Mouse (Mus musculus) intestine, postnatal 0 days (tissue): ENCODE results near the gene Swap70. TPM values are rescaled to one million over a fixed set of nuclear protein-coding genes. Genes with fewer than 3 reads are reported as not detected.

Experiments used
- ATAC-seq: fragments of 200-750 bp; cut with Nextera tagmentation; 2 replicates; pipeline ENCODE4 v1.8.0; 2017; ENCODE audit warnings: mild to moderate bottlenecking, moderate TSS enrichment, moderate library complexity
- H3K27ac ChIP-seq: fragments of 300-500 bp; sonication (generic); 2 replicates; pipeline ENCODE4 v1.5.1; 2014; ENCODE audit warnings: mild to moderate bottlenecking, low read depth, low read length, moderate library complexity
- H3K27me3 ChIP-seq: fragments of 300-500 bp; sonication (generic); replicated peaks from 2 replicates; pipeline ENCODE4 v1.6.1; 2014; ENCODE audit warnings: low read length, mixed read lengths; ENCODE audit not compliant: control insufficient read depth, insufficient read depth
- H3K36me3 ChIP-seq: fragments of 300-500 bp; sonication (generic); 2 replicates; pipeline ENCODE4 v1.6.1; 2014; ENCODE audit warnings: mild to moderate bottlenecking, moderate library complexity; ENCODE audit not compliant: control insufficient read depth, insufficient read depth
- H3K4me1 ChIP-seq: fragments of 300-500 bp; sonication (generic); replicated peaks from 2 replicates; pipeline ENCODE4 v1.6.1; 2014; ENCODE audit warnings: antibody characterized with exemption, low read length, mixed read lengths; ENCODE audit not compliant: control insufficient read depth, insufficient read depth
- H3K4me2 ChIP-seq: fragments of 300-500 bp; sonication (generic); replicated peaks from 2 replicates; pipeline ENCODE4 v1.6.1; 2014; ENCODE audit warnings: low read depth, mild to moderate bottlenecking, moderate library complexity
- H3K4me3 ChIP-seq: fragments of 300-500 bp; sonication (generic); 2 replicates; pipeline ENCODE4 v1.5.1; 2014; ENCODE audit warnings: low read depth, low read length
- H3K9ac ChIP-seq: fragments of 300-500 bp; sonication (generic); 2 replicates; pipeline ENCODE4 v1.6.1; 2014; ENCODE audit warnings: mild to moderate bottlenecking, low read depth, low read length
- H3K9me3 ChIP-seq: fragments of 300-500 bp; sonication (generic); 2 replicates; pipeline ENCODE4 v1.6.1; 2016; ENCODE audit warnings: mixed run types; ENCODE audit not compliant: control insufficient read depth
- CTCF ChIP-seq: sonication (generic); IDR thresholded peaks from 2 replicates; pipeline ENCODE4 v1.5.1; 2016; ENCODE audit warnings: low read depth, mild to moderate bottlenecking, control low read depth, antibody characterized with exemption, moderate library complexity
- WGBS: fragments of 180-500 bp; shearing (Covaris S2); extraction: QIAGEN DNeasy Blood & Tissue Kit; methylation state at CpG from one replicate; pipeline ENCODE4 v1.1.7; 2014; 5-methylcytosine and 5-hydroxymethylcytosine counted together
- polyA plus RNA-seq: library from polyadenylated mRNA; unstranded; fragments of >200 nt; fragmentation: Nextera tagmentation; extraction: Ambion mirVana; gene quantifications from 2 replicates; pipeline ENCODE4 v1.2.1, GENCODE M21; 2015

The Swap70 gene
- polyA plus RNA-seq, 1 experiment from 2014 or later: 11.1 TPM

- TF ChIP-seq CTCF: no peak
- ATAC-seq: no peak
- no peak overlapping the region for H3K9ac ChIP-seq
- H3K4me1 ChIP-seq: no peaks in the 10 kb centered on the region
- no peak overlapping the region for H3K4me2 ChIP-seq
- no peak overlapping the region for H3K27ac ChIP-seq
- H3K9me3 ChIP-seq: no peaks in the 10 kb centered on the region
- H3K27me3 ChIP-seq: no peaks in the 10 kb centered on the region
- H3K36me3 ChIP-seq: peaks cover 67% of the 10 kb centered on the region
- no peak overlapping the region for H3K4me3 ChIP-seq
- 96% methylated on average over 7 of the region's 7 CpGs for WGBS
These were observed 92.9 kb downstream of the Swap70 start for GRCm38 (mm10) chr7:110314401-110314890.

- Histone ChIP-seq H3K4me1 (no peaks in the 10 kb centered on the region), H3K36me3 (peaks cover 59% of the 10 kb centered on the region), H3K9me3 (no peaks in the 10 kb centered on the region), H3K27ac (no peak overlapping the region), H3K4me2 (no peak overlapping the region), H3K27me3 (no peaks in the 10 kb centered on the region), H3K9ac (no peak overlapping the region), H3K4me3 (no peak overlapping the region)
- no peak for ATAC-seq
- TF ChIP-seq CTCF: no peak
- WGBS: 94% methylated on average over 1 of the region's 1 CpGs
These were observed 93.8 kb downstream of the Swap70 start for GRCm38 (mm10) chr7:110315352-110315751.

- Histone ChIP-seq H3K4me3 (no peak overlapping the region), H3K27ac (no peak overlapping the region), H3K9me3 (no peaks in the 10 kb centered on the region), H3K4me2 (no peak overlapping the region), H3K36me3 (peaks cover 54% of the 10 kb centered on the region), H3K9ac (no peak overlapping the region), H3K27me3 (no peaks in the 10 kb centered on the region), H3K4me1 (no peaks in the 10 kb centered on the region)
- WGBS: 84% methylated on average over 4 of the region's 4 CpGs
- no peak for TF ChIP-seq CTCF
- ATAC-seq: no peak
These were observed 95.9 kb downstream of the Swap70 start for GRCm38 (mm10) chr7:110317412-110317811.

GRCm38 (mm10) chr7:110318971-110319519 lies 97.5 kb downstream of the Swap70 start:
- Histone ChIP-seq H3K27me3 (no peaks in the 10 kb centered on the region), H3K36me3 (peaks cover 53% of the 10 kb centered on the region), H3K9me3 (no peaks in the 10 kb centered on the region), H3K4me1 (no peaks in the 10 kb centered on the region), H3K4me2 (no peak overlapping the region), H3K9ac (no peak overlapping the region), H3K4me3 (no peak overlapping the region), H3K27ac (no peak overlapping the region)
- WGBS: 70% methylated on average over 6 of the region's 6 CpGs
- no peak for ATAC-seq
- no peak for TF ChIP-seq CTCF

- no peak for ATAC-seq
These were observed 99.6 kb downstream of the Swap70 start for GRCm38 (mm10) chr7:110321106-110321505.

GRCm38 (mm10) chr7:110324852-110325251 lies 103.3 kb downstream of the Swap70 start:
- TF ChIP-seq CTCF: no peak
- 93% methylated on average over 1 of the region's 1 CpGs for WGBS
- Histone ChIP-seq H3K27me3 (no peaks in the 10 kb centered on the region), H3K4me2 (no peak overlapping the region), H3K36me3 (peaks cover 65% of the 10 kb centered on the region), H3K9ac (no peak overlapping the region), H3K9me3 (no peaks in the 10 kb centered on the region), H3K27ac (no peak overlapping the region), H3K4me3 (no peak overlapping the region), H3K4me1 (no peaks in the 10 kb centered on the region)
- no peak for ATAC-seq

More at GRCm38 (mm10) chr7:110321106-110321505, 99.6 kb downstream of the Swap70 start:
- TF ChIP-seq CTCF: no peak
- no peak overlapping the region for H3K9ac ChIP-seq
- no peaks in the 10 kb centered on the region for H3K4me1 ChIP-seq
- no peaks in the 10 kb centered on the region for H3K27me3 ChIP-seq
- H3K4me2 ChIP-seq: no peak overlapping the region
- WGBS: 83% methylated on average over 5 of the region's 5 CpGs
- H3K4me3 ChIP-seq: no peak overlapping the region
- no peak overlapping the region for H3K27ac ChIP-seq
- peaks cover 45% of the 10 kb centered on the region; the same call in 1 of the 2 replicates for H3K36me3 ChIP-seq
- no peaks in the 10 kb centered on the region for H3K9me3 ChIP-seq
